Mouse (Mus musculus) MEL (cell line): Measurements from ENCODE around the gene 1110008P14Rik. TPM values are rescaled to one million over a fixed set of nuclear protein-coding genes. Genes with fewer than 3 reads are reported as not detected.
A peak's percentile ranks its signal among the peaks of the same experiment; 100 is the strongest.

Experiments
- DNase-seq: peaks from one replicate; pipeline ENCODE4 v3.0.0; 2011; ENCODE audit warnings: low read depth, low spot score
- H3K27ac ChIP-seq: 2 replicates; pipeline ENCODE4 v1.5.1; 2012; ENCODE audit warnings: low read depth, mild to moderate bottlenecking, control low read depth, low read length, moderate library complexity; ENCODE audit not compliant: control insufficient read depth
- H3K27me3 ChIP-seq, 2 experiments: fragments of 150-350 bp in 1 of 2; sonication (generic) in 1 of 2; 2 replicates each; pipeline ENCODE4 v1.6.1; 2012; ENCODE audit warnings: low read length in 2 of 2, mild to moderate bottlenecking in 2 of 2, improper control_type of control experiment in 1 of 2, moderate library complexity in 1 of 2; ENCODE audit not compliant: insufficient read depth in 2 of 2, control insufficient read depth in 1 of 2
- H3K36me3 ChIP-seq, 2 experiments: 2 replicates each; pipeline ENCODE4 v1.6.1; 2012 to 2014; ENCODE audit warnings: low read length in 2 of 2, improper control_type of control experiment in 1 of 2, inconsistent platforms in 1 of 2, mild to moderate bottlenecking in 1 of 2; ENCODE audit not compliant: insufficient read depth in 2 of 2, control insufficient read depth in 1 of 2
- H3K4me1 ChIP-seq, 2 experiments: fragments of 150-350 bp in 1 of 2; sonication (generic) in 1 of 2; 2 replicates each; pipeline ENCODE4 v1.6.1; 2012; ENCODE audit warnings: low read length in 2 of 2, improper control_type of control experiment in 1 of 2, mild to moderate bottlenecking in 1 of 2; ENCODE audit not compliant: insufficient read depth in 2 of 2, control insufficient read depth in 1 of 2
- H3K4me3 ChIP-seq, 2 experiments: fragments of 150-350 bp in 1 of 2; sonication (generic) in 1 of 2; 2 replicates each; pipeline ENCODE4 v1.5.1; 2012; ENCODE audit warnings: low read depth in 2 of 2, low read length in 2 of 2, mild to moderate bottlenecking in 2 of 2, moderate library complexity in 2 of 2, control low read depth in 1 of 2, improper control_type of control experiment in 1 of 2; ENCODE audit not compliant: control insufficient read depth in 1 of 2, insufficient read depth in 1 of 2
- H3K79me2 ChIP-seq: 2 replicates; pipeline ENCODE4 v1.6.1; 2012; ENCODE audit warnings: mild to moderate bottlenecking, low read length, moderate library complexity; ENCODE audit not compliant: control insufficient read depth, poor library complexity, insufficient read depth
- H3K9ac ChIP-seq: 2 replicates; pipeline ENCODE4 v1.6.1; 2012; ENCODE audit warnings: low read depth, mild to moderate bottlenecking, control low read depth, low read length, moderate library complexity; ENCODE audit not compliant: control insufficient read depth, poor library complexity, severe bottlenecking
- H3K9me3 ChIP-seq: fragments of 150-350 bp; sonication (generic); replicated peaks from 2 replicates; pipeline ENCODE4 v1.6.1; 2012; ENCODE audit warnings: mild to moderate bottlenecking, low read length, improper control_type of control experiment, moderate library complexity; ENCODE audit not compliant: insufficient read depth
- BHLHE40 ChIP-seq: IDR thresholded peaks from 2 replicates; pipeline ENCODE4 v1.6.1; 2012; ENCODE audit warnings: low read depth, mild to moderate bottlenecking, inconsistent platforms, low read length, improper control_type of control experiment, borderline replicate concordance
- CHD2 ChIP-seq: IDR thresholded peaks from 2 replicates; pipeline ENCODE4 v1.6.1; 2011; ENCODE audit warnings: low read length, improper control_type of control experiment
- CTCF ChIP-seq, 3 experiments: IDR thresholded peaks in 2 of 3; conservative IDR thresholded peaks in 1 of 3; 2 replicates each; pipeline ENCODE4 v1.5.1; 2011 to 2012; ENCODE audit warnings: low read length in 3 of 3, low read depth in 2 of 3, mild to moderate bottlenecking in 2 of 3, improper control_type of control experiment in 1 of 3, inconsistent platforms in 1 of 3, mixed read lengths in 1 of 3, moderate library complexity in 1 of 3; ENCODE audit not compliant: control insufficient read depth in 1 of 3, insufficient read depth in 1 of 3, poor library complexity in 1 of 3, severe bottlenecking in 1 of 3
- EP300 ChIP-seq, 2 experiments: IDR thresholded peaks; 2 replicates each; pipeline ENCODE4 v1.6.1; 2011; ENCODE audit warnings: improper control_type of control experiment in 2 of 2, low read length in 2 of 2, low read depth in 1 of 2, mild to moderate bottlenecking in 1 of 2
- HCFC1 ChIP-seq: IDR thresholded peaks from 2 replicates; pipeline ENCODE4 v1.6.1; 2012; ENCODE audit warnings: low read depth, mild to moderate bottlenecking, inconsistent platforms, low read length, improper control_type of control experiment, moderate library complexity
- KAT2A ChIP-seq: conservative IDR thresholded peaks from 2 replicates; pipeline ENCODE4 v1.6.1; 2012; ENCODE audit warnings: low read depth, low read length, improper control_type of control experiment, inconsistent platforms
- MAX ChIP-seq: IDR thresholded peaks from 2 replicates; pipeline ENCODE4 v1.6.1; 2011; ENCODE audit warnings: low read length, improper control_type of control experiment
- MAZ ChIP-seq: IDR thresholded peaks from 2 replicates; pipeline ENCODE4 v1.6.1; 2012; ENCODE audit warnings: low read depth, mild to moderate bottlenecking, inconsistent platforms, low read length, improper control_type of control experiment
- MXI1 ChIP-seq: IDR thresholded peaks from 2 replicates; pipeline ENCODE4 v1.6.1; 2011; ENCODE audit warnings: mild to moderate bottlenecking, low read depth, low read length, improper control_type of control experiment
- NELFE ChIP-seq: IDR thresholded peaks from 2 replicates; pipeline ENCODE4 v1.6.1; 2011; ENCODE audit warnings: low read depth, low read length, improper control_type of control experiment
- NRF1 ChIP-seq: IDR thresholded peaks from 2 replicates; pipeline ENCODE4 v1.6.1; 2014; ENCODE audit warnings: low read depth, mild to moderate bottlenecking, inconsistent platforms, low read length, improper control_type of control experiment, moderate library complexity; ENCODE audit not compliant: poor library complexity, insufficient read depth, severe bottlenecking
- POLR2A ChIP-seq, 2 experiments: IDR thresholded peaks; 2 replicates each; pipeline ENCODE4 v1.6.1; 2011 to 2012; ENCODE audit warnings: low read length in 2 of 2, mild to moderate bottlenecking in 2 of 2, control low read depth in 1 of 2, improper control_type of control experiment in 1 of 2, low read depth in 1 of 2, moderate library complexity in 1 of 2; ENCODE audit not compliant: control insufficient read depth in 1 of 2, insufficient read depth in 1 of 2, poor library complexity in 1 of 2
- RAD21 ChIP-seq: IDR thresholded peaks from 2 replicates; pipeline ENCODE4 v1.6.1; 2011; ENCODE audit warnings: mild to moderate bottlenecking, low read depth, low read length, improper control_type of control experiment
- RCOR1 ChIP-seq: IDR thresholded peaks from 2 replicates; pipeline ENCODE4 v1.6.1; 2012; ENCODE audit warnings: low read depth, mild to moderate bottlenecking, inconsistent platforms, low read length, improper control_type of control experiment
- SIN3A ChIP-seq: IDR thresholded peaks from 2 replicates; pipeline ENCODE4 v1.6.1; 2012; ENCODE audit warnings: low read length, improper control_type of control experiment, inconsistent platforms
- SMC3 ChIP-seq: IDR thresholded peaks from 2 replicates; pipeline ENCODE4 v1.6.1; 2011; ENCODE audit warnings: low read depth, low read length, improper control_type of control experiment
- TBP ChIP-seq: IDR thresholded peaks from 2 replicates; pipeline ENCODE4 v1.8.0; 2011; ENCODE audit warnings: low read depth, low read length, improper control_type of control experiment
- TCF12 ChIP-seq: IDR thresholded peaks from 2 replicates; pipeline ENCODE4 v1.6.1; 2014; ENCODE audit warnings: low read depth, mild to moderate bottlenecking, inconsistent platforms, low read length, improper control_type of control experiment, moderate library complexity
- USF1 ChIP-seq: IDR thresholded peaks from 2 replicates; pipeline ENCODE4 v1.6.1; 2014; ENCODE audit warnings: low read depth, mild to moderate bottlenecking, inconsistent platforms, low read length, improper control_type of control experiment, moderate library complexity
- ZKSCAN1 ChIP-seq: IDR thresholded peaks from 2 replicates; pipeline ENCODE4 v1.6.1; 2012; ENCODE audit warnings: low read depth, mild to moderate bottlenecking, inconsistent platforms, low read length, improper control_type of control experiment, moderate library complexity
- polyA plus RNA-seq, 2 experiments: library from polyadenylated mRNA; stranded (reverse) in 1 of 2; unstranded in 1 of 2; fragments of >175 nt in 1 of 2; fragments of >200 nt in 1 of 2; gene quantifications; 2 replicates each; pipeline versions ENCODE4 v1.2.1 to v1.2.4; 2012; ENCODE audit warnings: low replicate concordance in 2 of 2, low read depth in 1 of 2; ENCODE audit not compliant: insufficient read length in 2 of 2, insufficient read depth in 1 of 2, missing spikeins in 1 of 2
- total RNA-seq: library from RNA; depleted of rRNA; stranded (reverse); fragments of 300-350 nt; gene quantifications from 2 replicates; pipeline ENCODE4 v1.2.3, GENCODE M21; 2012

1110008P14Rik gene
- total and polyA plus RNA-seq, 3 experiments: 62.9 to 63.5 TPM; not detected in 1

- peak within 1 kb of the TSS; percentile 69 for H3K9ac ChIP-seq
- peaks cover 0 to 4% of the 10 kb centered on the region in 2 experiments; a peak in 2 of 4 replicates for H3K27me3 ChIP-seq
- no peaks in the 10 kb centered on the region for H3K9me3 ChIP-seq
- peak in 1 of 2 experiments; percentile 55; a peak in 1 of 4 replicates for TF ChIP-seq POLR2A (IDR thresholded peaks at IDR 0.05; ENCODE audit: control insufficient read depth in 1 of 2, insufficient read depth in 1 of 2, low read depth in 1 of 2, low read length in 2 of 2, poor library complexity in 1 of 2)
- no peak for TF ChIP-seq ZKSCAN1
- TF ChIP-seq SIN3A: peak; percentile 63
- peak; percentile 87 for TF ChIP-seq HCFC1
- no peak for TF ChIP-seq RCOR1
- TF ChIP-seq BHLHE40: no peak
- TF ChIP-seq SMC3: peak; percentile 64
- peak; percentile 99 for TF ChIP-seq MAZ
- 0 out of 2 replicates have a peak, but pooled peaks have one; percentile 16 for TF ChIP-seq TCF12
- TF ChIP-seq USF1: no peak
- peak; percentile 37 for TF ChIP-seq RAD21
- TF ChIP-seq MAX: peak; percentile 31; the same call in 1 of the 2 replicates
- no peak for TF ChIP-seq KAT2A
- peak; percentile 86 for TF ChIP-seq NRF1
- TF ChIP-seq NELFE: peak; percentile 30; the same call in 1 of the 2 replicates
- peak; percentile 75 for TF ChIP-seq MXI1
- TF ChIP-seq CTCF (IDR thresholded peaks at IDR 0.05 in 2 of 3, conservative IDR thresholded peaks at IDR 0.05 in 1 of 3; ENCODE audit: control insufficient read depth in 1 of 3, insufficient read depth in 1 of 3, low read depth in 2 of 3, low read length in 3 of 3, poor library complexity in 1 of 3, severe bottlenecking in 1 of 3): peak; percentile 76 to 98 (median 93)
- TF ChIP-seq TBP: 0 out of 2 replicates have a peak, but pooled peaks have one; percentile 34
- TF ChIP-seq, all 39 proteins: peak for 13
- peaks cover 4 to 9% of the 10 kb centered on the region in 2 experiments; a peak in 3 of 4 replicates for H3K4me1 ChIP-seq
- H3K36me3 ChIP-seq: peaks cover 0 to 4% of the 10 kb centered on the region in 2 experiments; a peak in 2 of 4 replicates
- peak; percentile 89 for DNase-seq
- H3K79me2 ChIP-seq: no peaks in the 10 kb centered on the region
- H3K4me3 ChIP-seq: peak within 1 kb of the TSS; percentile 55 to 67
- no peak within 1 kb of the TSS for H3K27ac ChIP-seq
Observed at GRCm38 (mm10) chr2:32353007-32353542, 28.7 kb downstream of the 1110008P14Rik start, which contains the start of gene Dnm1. Gene Dnm1, minus strand, starts transcription at chr2:32353338.

- no peaks in the 10 kb centered on the region; a peak in 1 of 4 replicates for H3K27me3 ChIP-seq
- peaks cover 4 to 9% of the 10 kb centered on the region in 2 experiments; a peak in 3 of 4 replicates for H3K4me1 ChIP-seq
- 0 out of 2 replicates have a peak, but pooled peaks have one; percentile 10 for TF ChIP-seq NRF1
- no peak for TF ChIP-seq RAD21
- no peak for TF ChIP-seq SMC3
- no peak for TF ChIP-seq HCFC1
- no peak for TF ChIP-seq TBP
- no peak for TF ChIP-seq EP300 (IDR thresholded peaks at IDR 0.05; ENCODE audit: low read depth in 1 of 2, low read length in 2 of 2)
- TF ChIP-seq POLR2A (IDR thresholded peaks at IDR 0.05; ENCODE audit: control insufficient read depth in 1 of 2, insufficient read depth in 1 of 2, low read depth in 1 of 2, low read length in 2 of 2, poor library complexity in 1 of 2): no peak
- no peak for TF ChIP-seq CHD2
- peak within 1 kb of the TSS; percentile 54 to 67 for H3K4me3 ChIP-seq
- H3K9ac ChIP-seq: peak within 1 kb of the TSS; percentile 69
- H3K79me2 ChIP-seq: no peaks in the 10 kb centered on the region
- no peaks in the 10 kb centered on the region for H3K9me3 ChIP-seq
- no peak within 1 kb of the TSS for H3K27ac ChIP-seq
- peaks cover 0 to 4% of the 10 kb centered on the region in 2 experiments; a peak in 2 of 4 replicates for H3K36me3 ChIP-seq
- no peak for DNase-seq
Observed at GRCm38 (mm10) chr2:32352151-32353006, 29.4 kb downstream of the 1110008P14Rik start, which contains the start of gene Ciz1. Gene Ciz1, plus strand, starts transcription at chr2:32352327.
